Mouse (Mus musculus) embryonic fibroblast, embryonic 13.5 days (primary cell): ENCODE measurements around the gene Fbf1.

Source experiments
- CTCF ChIP-seq: IDR thresholded peaks from 2 replicates; pipeline ENCODE4 v1.5.1; 2011; ENCODE audit warnings: mild to moderate bottlenecking, control low read depth, low read length, moderate library complexity, borderline replicate concordance; ENCODE audit not compliant: insufficient read depth
- POLR2A ChIP-seq: IDR thresholded peaks from 2 replicates; pipeline ENCODE4 v1.6.1; 2011; ENCODE audit warnings: low read depth, mild to moderate bottlenecking, control low read depth, low read length, moderate library complexity

DNA sequence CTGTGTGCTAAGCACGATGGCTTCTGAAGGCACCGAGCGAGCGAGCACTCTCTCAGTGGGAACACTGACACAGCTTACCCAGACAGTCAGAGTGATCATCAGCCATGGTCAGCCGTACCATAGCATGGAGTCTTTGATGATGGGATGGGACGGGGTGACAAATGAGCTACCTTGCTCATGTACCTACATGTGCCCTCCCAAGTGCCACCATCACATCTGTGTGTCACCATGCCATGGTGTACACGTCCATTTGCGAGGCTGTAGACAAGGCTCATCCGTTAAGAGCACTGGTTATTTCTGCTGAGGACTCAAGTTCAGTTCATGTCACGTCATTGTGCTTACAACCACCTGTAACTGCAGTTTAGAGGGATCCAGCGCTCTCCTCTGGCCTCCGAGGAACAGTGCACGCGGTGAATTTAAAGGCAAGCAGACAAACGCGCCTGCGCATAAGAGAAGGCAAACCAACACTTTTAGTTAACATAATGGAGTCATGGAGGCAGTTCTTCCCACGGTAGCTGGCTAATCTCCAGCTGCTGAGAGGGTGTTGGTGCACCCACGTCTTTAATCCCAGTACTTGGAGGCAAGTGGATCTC, 56.3 kb downstream of the Fbf1 start:
- TF ChIP-seq CTCF: no peak
- TF ChIP-seq POLR2A: no peak
